ENCODE assay signal across 10 mouse cellular contexts in the genomic region with DNA sequence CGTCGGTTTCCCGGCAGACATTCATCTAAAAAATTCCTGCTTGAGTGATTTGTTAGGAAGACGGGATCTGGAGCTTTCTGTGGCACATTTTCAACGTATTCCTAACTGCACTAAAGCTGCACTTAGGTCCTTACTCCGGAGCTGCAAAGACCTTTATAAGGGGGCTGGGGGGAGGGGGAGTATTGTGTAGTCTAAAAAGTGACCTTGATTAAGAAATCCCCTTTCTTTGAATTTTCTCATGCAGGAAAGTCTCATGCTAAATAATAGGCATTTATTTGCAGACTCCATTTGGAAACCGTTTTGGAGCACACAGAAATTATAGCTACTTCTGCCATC.
A peak's percentile ranks its signal among the peaks of the same experiment; 100 is the strongest.
DNase-seq lines count a peak whose midpoint lies in the region; ATAC-seq and TF ChIP-seq lines count a peak whose summit lies in the region.
"Had no signal": no experiment of that assay in that cellular context is flagged by ENCODE, and none has a peak within 500 bp of the region (broad histone marks: within the 10 kb centered on the region; RNA-seq: fewer than 3 reads in every experiment).

No protein-coding gene starts in this region.

- no peaks in the 10 kb centered on the region for H3K27me3 ChIP-seq in heart, embryonic 10.5 days (ENCODE audit: insufficient read depth, poor library complexity, severe bottlenecking)
- H3K27me3 ChIP-seq in neural tube, embryonic 15.5 days (replicated peaks): no peaks in the 10 kb centered on the region
- no peaks in the 10 kb centered on the region for H3K27me3 ChIP-seq in midbrain, postnatal 0 days (ENCODE audit: insufficient read depth, low read length)

- DNase-seq in heart, embryonic 10.5 days (ENCODE audit: low spot score): no peak
- DNase-seq in heart, adult 9 months (ENCODE audit: low spot score in 2 of 2): no peak
- DNase-seq in left cerebral cortex, adult 2 months (ENCODE audit: extremely low spot score in 1 of 2, low spot score in 2 of 2): no peak
- DNase-seq in left cerebral cortex, adult 18-20 months (ENCODE audit: low spot score in 2 of 2): no peak
- no peak for DNase-seq in cerebellum, adult 8-10 months
- DNase-seq in midbrain, postnatal 0 days (ENCODE audit: low spot score): no peak

- intact Hi-C loops in left cerebral cortex, adult 2 months (cut with DNase I): no loop called here

- no peaks in the 10 kb centered on the region for H3K36me3 ChIP-seq in heart, embryonic 10.5 days
- H3K36me3 ChIP-seq in neural tube, embryonic 15.5 days: no peaks in the 10 kb centered on the region
- no peaks in the 10 kb centered on the region for H3K36me3 ChIP-seq in midbrain, postnatal 0 days (ENCODE audit: insufficient read depth, low read length)
- H3K36me3 ChIP-seq: midbrain, embryonic 10.5 days had no signal

- peaks cover 42% of the 10 kb centered on the region for H3K4me1 ChIP-seq in heart, embryonic 10.5 days
- H3K4me1 ChIP-seq in neural tube, embryonic 15.5 days: peaks cover 15% of the 10 kb centered on the region; the same call in 1 of the 2 replicates
- no peaks in the 10 kb centered on the region for H3K4me1 ChIP-seq in midbrain, postnatal 0 days (ENCODE audit: insufficient read depth, low read length)

- 58% methylated on average over 7 of the region's 7 CpGs for WGBS in heart, embryonic 10.5 days
- 57% methylated on average over 7 of the region's 7 CpGs for WGBS in neural tube, embryonic 15.5 days
- 55% methylated on average over 7 of the region's 7 CpGs for WGBS in midbrain, postnatal 0 days

- H3K9me3 ChIP-seq in heart, embryonic 10.5 days: no peaks in the 10 kb centered on the region
- H3K9me3 ChIP-seq in neural tube, embryonic 15.5 days (replicated peaks): no peaks in the 10 kb centered on the region
- no peaks in the 10 kb centered on the region for H3K9me3 ChIP-seq in midbrain, postnatal 0 days (ENCODE audit: low read length)
- H3K9me3 ChIP-seq: midbrain, embryonic 10.5 days had no signal

- 0 out of 2 replicates have a peak overlapping the region, but pooled peaks have one; percentile 13 for H3K4me2 ChIP-seq in neural tube, embryonic 15.5 days
- H3K4me2 ChIP-seq in midbrain, postnatal 0 days (ENCODE audit: low read depth, low read length, poor library complexity, severe bottlenecking): no peak overlapping the region

- peak overlapping the region; percentile 69 for H3K27ac ChIP-seq in heart, embryonic 10.5 days
- H3K27ac ChIP-seq in left cerebral cortex, adult 2 months: no peak overlapping the region; the same call in 1 of the 2 replicates
- 0 out of 2 replicates have a peak overlapping the region, but pooled peaks have one; percentile 18 for H3K27ac ChIP-seq in neural tube, embryonic 15.5 days (replicated peaks)
- no peak overlapping the region for H3K27ac ChIP-seq in midbrain, postnatal 0 days (ENCODE audit: low read depth, low read length)
- H3K27ac ChIP-seq: midbrain, embryonic 10.5 days had no signal

- no peak overlapping the region for H3K9ac ChIP-seq in neural tube, embryonic 15.5 days (replicated peaks)
- H3K9ac ChIP-seq in midbrain, postnatal 0 days (replicated peaks; ENCODE audit: low read length, poor library complexity, severe bottlenecking): no peak overlapping the region

- H3K4me3 ChIP-seq in heart, embryonic 10.5 days: no peak overlapping the region
- H3K4me3 ChIP-seq in left cerebral cortex, adult 2 months: peak overlapping the region; percentile 20; the same call in 1 of the 2 replicates
- H3K4me3 ChIP-seq in neural tube, embryonic 15.5 days (replicated peaks): no peak overlapping the region
- H3K4me3 ChIP-seq in midbrain, postnatal 0 days (ENCODE audit: low read depth, low read length): no peak overlapping the region
- H3K4me3 ChIP-seq: erythroblast, embryonic 14.5 days; midbrain, embryonic 10.5 days had no signal

- ATAC-seq in inflammation-experienced regulatory T-cells, adult 6 months: peak; percentile 5
- no peak for ATAC-seq in neural tube, embryonic 15.5 days (ENCODE audit: low FRiP score)
- ATAC-seq in midbrain, postnatal 0 days (ENCODE audit: low FRiP score): no peak

- TF ChIP-seq CTCF in left cerebral cortex, adult 2 months (IDR thresholded peaks at IDR 0.05): no peak
- no peak for TF ChIP-seq CTCF in midbrain, postnatal 0 days (IDR thresholded peaks at IDR 0.05)

Comparison
In these comparisons a context has a peak if more than half of its experiments do, and no peak if none do; other contexts are left out.
1. H3K27ac ChIP-seq: peak in heart, embryonic 10.5 days (single experiment) and neural tube, embryonic 15.5 days (single experiment); none in left cerebral cortex, adult 2 months (single experiment) and midbrain, postnatal 0 days (single experiment).